Mouse (Mus musculus) neural tube, embryonic 13.5 days (tissue): ENCODE measurements around the gene Trmt1l. TPM values are rescaled to one million over a fixed set of nuclear protein-coding genes. Genes with fewer than 3 reads are reported as not detected.

Source experiments
- ATAC-seq: fragments of 200-750 bp; cut with Nextera tagmentation; 2 replicates; pipeline ENCODE4 v1.8.0; 2017; ENCODE audit warnings: low read depth, mild to moderate bottlenecking, moderate TSS enrichment, moderate library complexity
- H3K27ac ChIP-seq: fragments of 300-500 bp; sonication (generic); replicated peaks from 2 replicates; pipeline ENCODE4 v1.5.1; 2015; ENCODE audit warnings: moderate library complexity, mild to moderate bottlenecking, inconsistent platforms
- H3K27me3 ChIP-seq: fragments of 300-500 bp; sonication (generic); 2 replicates; pipeline ENCODE4 v1.6.1; 2015; ENCODE audit warnings: mild to moderate bottlenecking, inconsistent platforms
- H3K36me3 ChIP-seq: fragments of 300-500 bp; sonication (generic); 2 replicates; pipeline ENCODE4 v1.6.1; 2015; ENCODE audit warnings: mild to moderate bottlenecking, inconsistent platforms
- H3K4me1 ChIP-seq: fragments of 300-500 bp; sonication (generic); replicated peaks from 2 replicates; pipeline ENCODE4 v1.6.1; 2015; ENCODE audit warnings: inconsistent platforms
- H3K4me2 ChIP-seq: fragments of 300-500 bp; sonication (generic); 2 replicates; pipeline ENCODE4 v1.6.1; 2015; ENCODE audit warnings: inconsistent platforms, mild to moderate bottlenecking, moderate library complexity
- H3K4me3 ChIP-seq: fragments of 300-500 bp; sonication (generic); 2 replicates; pipeline ENCODE4 v1.5.1; 2015; ENCODE audit warnings: mild to moderate bottlenecking, inconsistent platforms
- H3K9ac ChIP-seq: fragments of 300-500 bp; sonication (generic); 2 replicates; pipeline ENCODE4 v1.6.1; 2015; ENCODE audit warnings: moderate library complexity, mild to moderate bottlenecking, inconsistent platforms
- H3K9me3 ChIP-seq: fragments of 300-500 bp; sonication (generic); 2 replicates; pipeline ENCODE4 v1.6.1; 2016; ENCODE audit warnings: inconsistent platforms
- WGBS: fragments of 180-500 bp; shearing (Covaris S2); methylation state at CpG from one replicate; pipeline ENCODE4 v1.1.7; 2015; 5-methylcytosine and 5-hydroxymethylcytosine counted together
- microRNA-seq: library from miRNA; unstranded; fragments of <30 nt; microRNA quantifications from one replicate; pipeline ENCODE4, GENCODE M21; 2016
- polyA plus RNA-seq: library from polyadenylated mRNA; unstranded; fragments of >200 nt; fragmentation: Nextera tagmentation; extraction: Ambion mirVana; gene quantifications from 2 replicates; pipeline ENCODE4 v1.2.1, GENCODE M21; 2015

Gene Trmt1l
- polyA plus RNA-seq, 1 experiment from 2014 or later, result 56.2 TPM

GRCm38 (mm10) chr1:151497028-151497427 lies 68.7 kb downstream of the Trmt1l start:
- Histone ChIP-seq H3K4me1 (peaks cover 46% of the 10 kb centered on the region), H3K4me3 (no peak overlapping the region), H3K9me3 (no peaks in the 10 kb centered on the region), H3K4me2 (no peak overlapping the region), H3K36me3 (no peaks in the 10 kb centered on the region), H3K27ac (no peak overlapping the region), H3K27me3 (no peaks in the 10 kb centered on the region), H3K9ac (no peak overlapping the region)
- WGBS, result 89% methylated on average over 8 of the region's 8 CpGs
- no peak for ATAC-seq

GRCm38 (mm10) chr1:151497942-151498341 lies 69.6 kb downstream of the Trmt1l start:
- peaks cover 46% of the 10 kb centered on the region for H3K4me1 ChIP-seq
- no peak overlapping the region for H3K9ac ChIP-seq
- H3K4me3 ChIP-seq, result no peak overlapping the region
- H3K27me3 ChIP-seq, result no peaks in the 10 kb centered on the region
- H3K36me3 ChIP-seq, result no peaks in the 10 kb centered on the region
- peak overlapping the region; percentile 61; the same call in 1 of the 2 replicates for H3K4me2 ChIP-seq
- no peak for ATAC-seq
- H3K27ac ChIP-seq, result no peak overlapping the region
- H3K9me3 ChIP-seq, result no peaks in the 10 kb centered on the region
- 81% methylated on average over 2 of the region's 2 CpGs for WGBS

- Histone ChIP-seq H3K4me2 (peak overlapping the region; percentile 61), H3K27ac (no peak overlapping the region), H3K4me3 (no peak overlapping the region), H3K4me1 (peaks cover 43% of the 10 kb centered on the region), H3K36me3 (no peaks in the 10 kb centered on the region), H3K9ac (no peak overlapping the region), H3K27me3 (no peaks in the 10 kb centered on the region), H3K9me3 (no peaks in the 10 kb centered on the region)
- 93% methylated on average over 3 of the region's 3 CpGs for WGBS
- no peak for ATAC-seq
Measured at GRCm38 (mm10) chr1:151498381-151498780, 70.0 kb downstream of the Trmt1l start.

GRCm38 (mm10) chr1:151499815-151500501 lies 71.6 kb downstream of the Trmt1l start:
- ATAC-seq, result peak; percentile 58
- Histone ChIP-seq H3K27ac (peak overlapping the region; percentile 97), H3K4me3 (peak overlapping the region; percentile 94), H3K9me3 (no peaks in the 10 kb centered on the region), H3K4me2 (peak overlapping the region; percentile 61), H3K9ac (peak overlapping the region; percentile 97), H3K4me1 (peaks cover 33% of the 10 kb centered on the region), H3K27me3 (no peaks in the 10 kb centered on the region), H3K36me3 (no peaks in the 10 kb centered on the region)
- WGBS, result under 1% methylated on average over 57 of the region's 59 CpGs

- Histone ChIP-seq H3K4me1 (peaks cover 25% of the 10 kb centered on the region), H3K27ac (peak within 1 kb of the TSS; percentile 97), H3K9ac (peak within 1 kb of the TSS; percentile 97), H3K27me3 (no peaks in the 10 kb centered on the region), H3K4me3 (peak within 1 kb of the TSS; percentile 94), H3K9me3 (no peaks in the 10 kb centered on the region), H3K4me2 (peak within 1 kb of the TSS; percentile 61), H3K36me3 (no peaks in the 10 kb centered on the region)
- ATAC-seq, result peak; percentile 97
- WGBS, result under 1% methylated on average over 72 of the region's 90 CpGs
Measured at GRCm38 (mm10) chr1:151500531-151501361, 72.4 kb downstream of the Trmt1l start, which contains the start of gene Rnf2. Rnf2 (minus strand) TSS chr1:151500955.

Small RNA genes lying within 50 kb of the gene (microRNA-seq; reads per million reads assigned to microRNA genes)
- 1.0 reads per million for gene Mir7682

Other genes with a start within 250 kb of the Trmt1l start
- gene Gm47985, start 246.0 kb upstream of the Trmt1l start, polyA plus RNA-seq, result 0.14 TPM in 1 of 2 replicates, not detected in the other
- not detected in 2 replicates for gene Gm8947, start 236.2 kb upstream of the Trmt1l start, polyA plus RNA-seq
- not detected in 2 replicates for gene Gm47995, start 230.1 kb upstream of the Trmt1l start, polyA plus RNA-seq
- gene 3110040M04Rik, start 224.4 kb upstream of the Trmt1l start, polyA plus RNA-seq, result not detected in 2 replicates
- not detected in 2 replicates for gene Gm47996, start 218.4 kb upstream of the Trmt1l start, polyA plus RNA-seq
- 248 and 284 TPM in 2 replicates for gene Ivns1abp, start 84.1 kb upstream of the Trmt1l start, polyA plus RNA-seq
- gene Swt1, start 87 bp upstream of the Trmt1l start, polyA plus RNA-seq, result 15.5 and 20.2 TPM in 2 replicates
- 112 and 121 TPM in 2 replicates for gene Rnf2, start 72.4 kb downstream of the Trmt1l start, polyA plus RNA-seq
- gene Fam129a, start 142.6 kb downstream of the Trmt1l start, polyA plus RNA-seq, result 4.1 and 5.9 TPM in 2 replicates